Mouse (Mus musculus) embryonic facial prominence, embryonic 10.5 days (tissue): ENCODE results near the gene Rpl13a. TPM values are rescaled to one million over a fixed set of nuclear protein-coding genes. Genes with fewer than 3 reads are reported as not detected.
"Not testable (repeated sequence)": the region's sequence is repeated elsewhere in the genome, so short reads cannot be mapped to it uniquely, and the experiment has no call there.

Experiments
- DNase-seq: peaks from one replicate; pipeline ENCODE4 v3.0.0-alpha.2; 2017; ENCODE audit warnings: low spot score
- H3K27ac ChIP-seq: fragments of 300-500 bp; sonication (generic); replicated peaks from 2 replicates; pipeline ENCODE4 v1.5.1; 2016; ENCODE audit warnings: mild to moderate bottlenecking
- H3K27me3 ChIP-seq: fragments of 300-500 bp; sonication (generic); replicated peaks from 2 replicates; pipeline ENCODE4 v1.6.1; 2016; ENCODE audit warnings: low read depth, mild to moderate bottlenecking; ENCODE audit not compliant: poor library complexity, severe bottlenecking
- H3K36me3 ChIP-seq: fragments of 300-500 bp; sonication (generic); replicated peaks from 2 replicates; pipeline ENCODE4 v1.6.1; 2016; ENCODE audit warnings: mild to moderate bottlenecking, moderate library complexity
- H3K4me1 ChIP-seq: fragments of 300-500 bp; sonication (generic); 2 replicates; pipeline ENCODE4 v1.6.1; 2016
- H3K4me3 ChIP-seq: fragments of 300-500 bp; sonication (generic); 2 replicates; pipeline ENCODE4 v1.5.1; 2016; ENCODE audit warnings: mild to moderate bottlenecking, moderate library complexity
- H3K9me3 ChIP-seq: fragments of 300-500 bp; sonication (generic); 2 replicates; pipeline ENCODE4 v1.6.1; 2016; ENCODE audit warnings: mild to moderate bottlenecking
- whole genome bisulfite sequencing: fragments of 180-500 bp; shearing (Covaris S2); methylation state at CpG from one replicate; pipeline ENCODE4 v1.1.7; 2016; 5-methylcytosine and 5-hydroxymethylcytosine counted together
- polyA plus RNA-seq: library from polyadenylated mRNA; unstranded; fragments of >200 nt; fragmentation: Nextera tagmentation; extraction: Ambion mirVana; gene quantifications from 2 replicates; pipeline ENCODE4 v1.2.1, GENCODE M21; 2016

Rpl13a gene
- polyA plus RNA-seq: 1,273 and 1,282 TPM in 2 replicates

- DNase-seq: peak; percentile 98
- Histone ChIP-seq H3K4me1 (peaks cover 48% of the 10 kb centered on the region), H3K4me3 (peak within 1 kb of the TSS; percentile 88), H3K27ac (peak within 1 kb of the TSS; percentile 100), H3K27me3 (0 out of 2 replicates have a peak, but pooled peaks cover 4% of the 10 kb centered on the region), H3K9me3 (no peaks in the 10 kb centered on the region), H3K36me3 (peaks cover 31% of the 10 kb centered on the region)
- under 1% methylated on average over 48 of the region's 48 CpGs for WGBS
Measured at GRCm38 (mm10) chr7:45128624-45129246, at the start of gene Rpl13a. TSS of gene Rpl13a (minus strand) at chr7:45128761.

DNA sequence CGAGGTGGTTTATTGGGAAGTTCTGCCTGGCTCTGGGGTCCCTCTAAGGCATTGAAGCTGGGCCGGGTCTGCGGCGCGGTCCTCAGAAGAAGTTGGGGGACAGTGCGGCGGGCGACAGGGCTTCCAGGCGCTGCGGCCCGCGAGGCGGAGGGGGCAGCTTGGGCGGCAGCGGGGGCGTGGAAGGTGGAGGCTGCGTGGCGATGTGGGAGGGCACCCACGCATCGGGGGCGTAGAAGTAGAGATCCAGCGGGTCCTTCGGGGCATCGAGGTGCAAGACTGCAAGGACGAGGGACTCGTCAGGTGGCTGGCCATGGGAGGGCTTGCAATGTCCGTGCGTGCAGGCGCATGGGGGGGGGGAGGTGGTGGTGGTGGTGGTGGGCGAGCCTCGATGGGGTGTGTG lies 47.8 kb upstream of the Rpl13a start:
- H3K36me3 ChIP-seq: no peaks in the 10 kb centered on the region
- DNase-seq: no peak
- H3K4me3 ChIP-seq: peak overlapping the region; percentile 37
- no peak overlapping the region for H3K27ac ChIP-seq
- H3K4me1 ChIP-seq: peaks cover 30% of the 10 kb centered on the region
- H3K27me3 ChIP-seq: peaks cover 99% of the 10 kb centered on the region
- 3% methylated on average over 31 of the region's 31 CpGs for WGBS
- H3K9me3 ChIP-seq: peaks cover 11% of the 10 kb centered on the region; the same call in 1 of the 2 replicates

DNA sequence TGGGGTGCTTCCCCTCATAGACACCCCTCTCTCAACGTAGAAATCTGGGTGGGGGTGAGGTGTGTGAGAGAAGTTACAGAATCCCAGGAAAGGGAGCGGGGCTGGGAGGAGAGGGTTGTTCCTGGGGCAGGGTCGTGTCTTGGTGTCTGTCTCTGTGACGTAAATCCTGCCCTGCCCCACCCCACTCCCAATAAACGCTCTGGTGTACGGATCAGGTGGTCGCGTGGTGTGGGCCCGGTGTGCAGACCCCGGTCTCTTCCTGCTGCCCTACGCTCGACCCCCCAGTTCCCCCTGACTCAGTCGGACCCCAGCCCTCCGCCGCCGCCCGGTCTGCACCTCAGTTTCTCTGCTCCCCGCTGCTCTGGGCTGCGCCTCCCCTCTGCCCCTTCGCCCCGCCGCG lies 47.4 kb upstream of the Rpl13a start:
- no peak for DNase-seq
- Histone ChIP-seq H3K4me3 (peak overlapping the region; percentile 37), H3K27ac (no peak overlapping the region), H3K27me3 (peaks cover 99% of the 10 kb centered on the region), H3K9me3 (peaks cover 14% of the 10 kb centered on the region), H3K4me1 (peaks cover 25% of the 10 kb centered on the region), H3K36me3 (no peaks in the 10 kb centered on the region)
- WGBS: 2% methylated on average over 23 of the region's 23 CpGs

GRCm38 (mm10) chr7:45175398-45175797 lies 46.8 kb upstream of the Rpl13a start:
- H3K4me3 ChIP-seq: peak overlapping the region; percentile 43; the same call in 1 of the 2 replicates
- peaks cover 18% of the 10 kb centered on the region for H3K9me3 ChIP-seq
- no peak for DNase-seq
- H3K36me3 ChIP-seq: no peaks in the 10 kb centered on the region
- WGBS: 2% methylated on average over 13 of the region's 13 CpGs
- peaks cover 99% of the 10 kb centered on the region for H3K27me3 ChIP-seq
- H3K27ac ChIP-seq: no peak overlapping the region
- peaks cover 24% of the 10 kb centered on the region for H3K4me1 ChIP-seq

DNA sequence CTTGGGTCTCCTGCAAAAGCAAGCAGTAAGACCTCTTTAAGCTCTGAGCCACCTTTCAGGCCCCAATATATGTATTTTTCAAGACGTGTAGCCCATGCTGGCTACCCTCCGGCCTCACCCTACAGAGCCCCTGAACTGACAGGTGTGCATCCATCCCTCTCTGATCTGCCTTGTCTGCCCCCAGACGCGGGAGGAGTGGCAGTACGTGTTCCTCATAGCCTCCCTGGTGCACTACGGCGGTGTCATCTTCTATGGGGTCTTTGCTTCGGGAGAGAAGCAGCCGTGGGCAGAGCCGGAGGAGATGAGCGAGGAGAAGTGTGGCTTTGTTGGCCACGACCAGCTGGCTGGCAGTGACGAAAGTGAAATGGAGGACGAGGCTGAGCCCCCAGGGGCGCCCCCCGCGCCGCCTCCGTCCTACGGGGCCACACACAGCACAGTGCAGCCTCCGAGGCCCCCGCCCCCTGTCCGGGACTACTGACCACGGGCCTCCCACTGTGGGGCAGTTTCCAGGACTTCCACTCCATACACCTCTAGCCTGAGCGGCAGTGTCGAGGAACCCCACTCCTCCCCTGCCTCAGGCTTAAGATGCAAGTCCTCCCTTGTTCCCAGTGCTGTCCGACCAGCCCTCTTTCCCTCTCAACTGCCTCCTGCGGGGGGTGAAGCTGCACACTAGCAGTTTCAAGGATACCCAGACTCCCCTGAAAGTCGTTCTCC lies 46.2 kb upstream of the Rpl13a start:
- peaks cover 99% of the 10 kb centered on the region for H3K27me3 ChIP-seq
- DNase-seq: no peak
- H3K4me3 ChIP-seq: peak overlapping the region; percentile 43
- WGBS: 3% methylated on average over 29 of the region's 29 CpGs
- H3K9me3 ChIP-seq: peaks cover 25% of the 10 kb centered on the region
- H3K27ac ChIP-seq: no peak overlapping the region
- peaks cover 24% of the 10 kb centered on the region for H3K4me1 ChIP-seq
- H3K36me3 ChIP-seq: no peaks in the 10 kb centered on the region

- H3K36me3 ChIP-seq, H3K27ac ChIP-seq, H3K4me3 ChIP-seq, DNase-seq: not testable (repeated sequence)
- WGBS: 50% methylated on average over 1 of the region's 1 CpGs
- H3K27me3 ChIP-seq: peaks cover 99% of the 10 kb centered on the region
- peaks cover 35% of the 10 kb centered on the region for H3K9me3 ChIP-seq
- peaks cover 24% of the 10 kb centered on the region for H3K4me1 ChIP-seq
Measured at GRCm38 (mm10) chr7:45173772-45174171, 45.2 kb upstream of the Rpl13a start.

GRCm38 (mm10) chr7:45172974-45173373 lies 44.4 kb upstream of the Rpl13a start:
- Histone ChIP-seq H3K4me1 (peaks cover 28% of the 10 kb centered on the region), H3K4me3 (0 out of 2 replicates have a peak overlapping the region, but pooled peaks have one; percentile 5), H3K9me3 (peaks cover 36% of the 10 kb centered on the region), H3K27me3 (peaks cover 99% of the 10 kb centered on the region), H3K27ac (no peak overlapping the region), H3K36me3 (no peaks in the 10 kb centered on the region)
- 55% methylated on average over 7 of the region's 7 CpGs for WGBS
- no peak for DNase-seq

DNA sequence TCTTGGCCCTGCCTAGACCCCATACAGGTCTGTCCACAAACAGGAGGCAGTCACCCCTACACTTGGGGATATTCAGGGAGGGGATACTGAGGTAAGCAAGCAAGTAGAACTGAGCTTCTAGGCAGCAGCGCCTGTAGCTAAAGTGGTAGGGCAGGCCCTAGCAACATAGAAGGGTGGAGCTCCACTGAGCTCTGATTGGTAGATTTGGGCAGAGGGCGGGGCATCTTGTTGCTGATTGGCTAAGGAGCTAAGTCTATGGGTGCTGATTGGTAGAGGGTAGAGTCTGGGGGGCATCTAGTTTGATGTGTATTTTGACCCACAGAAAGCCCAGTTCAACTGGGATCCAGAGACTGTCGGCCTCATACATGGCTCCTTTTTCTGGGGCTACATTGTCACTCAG lies 40.9 kb upstream of the Rpl13a start:
- H3K36me3 ChIP-seq: no peaks in the 10 kb centered on the region
- H3K4me1 ChIP-seq: peaks cover 9% of the 10 kb centered on the region
- WGBS: 94% methylated on average over 3 of the region's 3 CpGs
- peaks cover 99% of the 10 kb centered on the region for H3K27me3 ChIP-seq
- no peak overlapping the region for H3K27ac ChIP-seq
- H3K9me3 ChIP-seq: peaks cover 36% of the 10 kb centered on the region
- DNase-seq: no peak
- H3K4me3 ChIP-seq: no peak overlapping the region

DNA sequence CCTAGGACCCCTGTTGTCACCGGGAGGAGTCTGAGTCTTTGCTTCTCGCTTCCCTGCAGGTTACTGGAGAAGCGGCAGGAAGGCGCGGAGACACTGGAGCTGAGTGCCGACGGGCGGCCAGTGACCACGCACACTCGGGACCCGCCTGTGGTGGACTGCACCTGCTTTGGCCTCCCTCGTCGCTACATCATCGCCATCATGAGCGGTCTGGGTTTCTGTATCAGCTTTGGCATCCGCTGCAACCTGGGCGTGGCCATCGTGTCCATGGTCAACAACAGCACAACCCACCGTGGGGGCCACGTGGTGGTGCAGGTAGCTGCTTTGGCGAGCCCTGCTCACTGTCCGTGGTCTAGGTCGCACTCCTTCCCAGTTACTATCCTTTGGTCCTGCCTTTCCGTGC lies 40.1 kb upstream of the Rpl13a start:
- no peak for DNase-seq
- Histone ChIP-seq H3K4me3 (peak overlapping the region; percentile 23; the same call in 1 of the 2 replicates), H3K4me1 (peaks cover 14% of the 10 kb centered on the region), H3K27me3 (peaks cover 99% of the 10 kb centered on the region), H3K27ac (no peak overlapping the region), H3K9me3 (peaks cover 36% of the 10 kb centered on the region), H3K36me3 (no peaks in the 10 kb centered on the region)
- 4% methylated on average over 24 of the region's 24 CpGs for WGBS

- WGBS: 3% methylated on average over 19 of the region's 19 CpGs
- peak overlapping the region; percentile 25; the same call in 1 of the 2 replicates for H3K4me3 ChIP-seq
- H3K9me3 ChIP-seq: peaks cover 35% of the 10 kb centered on the region
- H3K27me3 ChIP-seq: peaks cover 100% of the 10 kb centered on the region
- H3K27ac ChIP-seq: no peak overlapping the region
- peaks cover 14% of the 10 kb centered on the region for H3K4me1 ChIP-seq
- no peaks in the 10 kb centered on the region for H3K36me3 ChIP-seq
- DNase-seq: peak; percentile 28
Measured at GRCm38 (mm10) chr7:45167761-45168445, 39.3 kb upstream of the Rpl13a start.

GRCm38 (mm10) chr7:45166950-45167401 lies 38.4 kb upstream of the Rpl13a start:
- 27% methylated on average over 10 of the region's 10 CpGs for WGBS
- H3K9me3 ChIP-seq: peaks cover 30% of the 10 kb centered on the region
- no peak overlapping the region for H3K27ac ChIP-seq

GRCm38 (mm10) chr7:45165701-45166100 lies 37.1 kb upstream of the Rpl13a start:
- 44% methylated on average over 11 of the region's 11 CpGs for WGBS
- Histone ChIP-seq H3K4me1 (peaks cover 26% of the 10 kb centered on the region), H3K27ac (no peak overlapping the region), H3K4me3 (no peak overlapping the region), H3K36me3 (peaks cover 5% of the 10 kb centered on the region), H3K27me3 (peaks cover 86% of the 10 kb centered on the region), H3K9me3 (peaks cover 21% of the 10 kb centered on the region)
- no peak for DNase-seq

More at GRCm38 (mm10) chr7:45166950-45167401, 38.4 kb upstream of the Rpl13a start:
- Histone ChIP-seq H3K4me1 (peaks cover 21% of the 10 kb centered on the region), H3K36me3 (no peaks in the 10 kb centered on the region), H3K27me3 (peaks cover 98% of the 10 kb centered on the region), H3K4me3 (no peak overlapping the region)
- DNase-seq: no peak
